Mouse (Mus musculus) ovary, postnatal 10 days (tissue): ENCODE measurements around the gene Atg10.
"Not testable (repeated sequence)": the region's sequence is repeated elsewhere in the genome, so short reads cannot be mapped to it uniquely, and the experiment has no call there.

Experiments used
- DNase-seq: peaks from one replicate; pipeline ENCODE4 v3.0.0; 2022; ENCODE audit warnings: low spot score

Atg10 gene

GRCm38 (mm10) chr13:90933256-90933655 is 290.5 kb downstream of the Atg10 start:
- DNase-seq, result no peak

- DNase-seq, result peak; percentile 24
These were observed 293.9 kb downstream of the Atg10 start for GRCm38 (mm10) chr13:90929847-90930246.

GRCm38 (mm10) chr13:90928266-90928665 is 295.5 kb downstream of the Atg10 start:
- not testable (repeated sequence) for DNase-seq

DNA sequence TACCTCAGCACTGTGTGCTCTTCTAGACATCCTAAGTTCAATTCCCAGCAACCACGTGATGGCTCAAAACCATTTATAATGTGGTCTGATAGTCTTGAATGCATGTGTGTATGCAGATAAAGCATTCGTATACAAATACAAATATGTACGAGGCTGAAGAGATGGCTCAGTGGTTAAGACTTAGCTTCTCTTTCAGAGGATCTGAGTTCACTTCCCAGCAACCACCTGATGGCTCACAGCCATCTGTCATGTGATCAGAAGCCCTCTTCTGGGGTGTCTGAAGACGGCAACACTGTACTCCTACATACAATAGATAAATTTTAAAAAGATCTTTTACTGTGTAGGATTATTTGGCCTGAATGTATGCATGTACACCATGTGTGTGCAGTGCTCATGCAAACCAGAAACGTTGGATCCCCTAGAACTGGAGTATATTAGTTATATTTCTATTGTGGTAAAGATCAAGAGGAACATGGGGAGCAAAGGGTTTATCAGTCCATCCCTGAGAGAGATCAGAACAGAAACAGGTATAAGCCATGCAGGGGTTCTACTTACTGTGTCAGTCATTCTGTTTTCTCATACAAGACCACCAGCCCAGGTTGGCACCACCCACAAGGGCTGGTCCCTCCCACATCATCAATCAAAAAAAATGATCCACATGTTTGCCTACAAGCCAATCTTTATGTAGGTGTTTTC is 296.7 kb downstream of the Atg10 start:
- DNase-seq, result no peak

DNA sequence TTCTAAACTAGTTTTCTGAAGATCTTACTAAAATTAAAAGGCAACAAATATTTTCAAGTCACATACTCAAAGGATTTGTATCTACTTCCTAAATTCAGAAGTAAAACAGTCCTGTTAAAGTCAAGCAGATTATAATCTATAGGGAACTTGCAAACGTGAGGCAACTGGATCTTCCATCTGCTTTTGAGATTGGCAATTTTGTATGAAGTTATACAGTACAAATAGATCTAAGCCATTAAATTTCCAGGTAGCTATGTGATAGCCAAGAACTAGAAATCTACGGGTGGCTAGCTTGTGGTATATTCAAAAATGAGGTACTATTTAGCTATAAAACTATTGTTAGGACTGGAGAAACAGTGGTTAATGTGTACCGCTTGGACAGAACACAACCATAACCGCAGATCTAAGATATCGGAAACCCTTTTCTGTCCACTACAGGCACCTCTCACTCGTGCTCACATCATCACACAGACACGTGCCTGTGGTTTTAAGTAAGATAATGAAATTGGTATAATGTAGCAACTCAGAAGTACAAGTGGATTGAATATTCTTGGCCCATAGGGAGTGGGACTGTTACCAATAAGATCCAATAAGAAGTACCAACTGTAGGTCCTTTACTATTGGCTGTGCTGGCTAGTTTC is 297.5 kb downstream of the Atg10 start:
- DNase-seq, result no peak

DNA sequence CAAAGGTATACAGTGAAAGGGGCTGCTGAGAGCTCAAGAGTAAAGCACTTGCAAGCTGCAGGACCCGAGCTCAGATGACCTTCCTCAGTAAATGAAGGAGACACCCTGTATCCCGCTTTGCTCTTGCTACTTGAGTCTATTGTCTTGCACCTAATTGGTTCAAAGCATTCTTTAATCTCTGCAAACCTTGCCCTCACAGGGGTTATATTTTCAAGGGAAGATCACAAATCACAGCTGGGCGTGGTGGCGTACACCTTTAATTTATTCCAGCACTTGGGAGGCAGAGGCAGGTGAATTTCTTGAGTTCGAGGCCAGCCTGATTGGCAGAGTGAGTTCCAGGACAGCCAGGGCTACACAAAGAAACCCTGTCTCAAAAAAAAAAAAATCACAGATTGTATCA is 298.6 kb downstream of the Atg10 start:
- no peak for DNase-seq

DNA sequence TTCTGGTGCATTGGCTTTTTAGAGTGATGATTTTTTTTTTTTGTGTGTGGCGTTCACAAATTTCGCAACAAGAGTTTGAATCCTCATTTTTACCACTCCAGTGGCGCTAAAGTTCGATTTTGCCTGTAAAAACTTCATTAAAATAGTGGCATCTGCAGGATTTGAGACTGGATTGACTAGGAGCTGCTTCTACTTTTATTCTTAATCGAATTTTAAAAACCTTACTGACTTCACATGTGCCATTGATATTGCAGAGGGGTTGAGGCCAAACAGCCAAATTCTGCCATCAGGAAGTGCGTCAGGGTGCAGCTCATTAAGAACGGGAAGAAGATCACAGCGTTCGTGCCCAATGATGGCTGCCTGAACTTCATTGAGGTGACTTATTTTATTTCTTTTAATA is 299.7 kb downstream of the Atg10 start:
- no peak for DNase-seq

DNA sequence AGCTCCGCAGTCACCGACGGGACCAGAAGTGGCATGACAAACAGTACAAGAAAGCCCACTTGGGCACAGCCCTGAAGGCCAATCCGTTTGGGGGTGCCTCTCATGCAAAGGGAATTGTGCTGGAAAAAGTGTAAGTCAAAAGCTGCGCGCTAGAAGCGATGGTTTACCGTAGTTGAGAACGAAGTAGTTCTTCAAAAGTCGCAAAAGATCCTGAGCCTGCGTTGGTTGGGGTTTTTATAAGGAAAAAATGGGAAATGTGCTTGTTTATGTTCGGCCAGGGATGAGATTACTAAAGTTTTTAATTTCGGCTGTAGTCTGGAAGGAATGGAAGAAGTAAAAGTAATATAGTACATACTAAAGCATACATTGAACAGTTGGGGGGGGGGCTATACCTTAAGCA is 300.2 kb downstream of the Atg10 start:
- not testable (repeated sequence) for DNase-seq

DNA sequence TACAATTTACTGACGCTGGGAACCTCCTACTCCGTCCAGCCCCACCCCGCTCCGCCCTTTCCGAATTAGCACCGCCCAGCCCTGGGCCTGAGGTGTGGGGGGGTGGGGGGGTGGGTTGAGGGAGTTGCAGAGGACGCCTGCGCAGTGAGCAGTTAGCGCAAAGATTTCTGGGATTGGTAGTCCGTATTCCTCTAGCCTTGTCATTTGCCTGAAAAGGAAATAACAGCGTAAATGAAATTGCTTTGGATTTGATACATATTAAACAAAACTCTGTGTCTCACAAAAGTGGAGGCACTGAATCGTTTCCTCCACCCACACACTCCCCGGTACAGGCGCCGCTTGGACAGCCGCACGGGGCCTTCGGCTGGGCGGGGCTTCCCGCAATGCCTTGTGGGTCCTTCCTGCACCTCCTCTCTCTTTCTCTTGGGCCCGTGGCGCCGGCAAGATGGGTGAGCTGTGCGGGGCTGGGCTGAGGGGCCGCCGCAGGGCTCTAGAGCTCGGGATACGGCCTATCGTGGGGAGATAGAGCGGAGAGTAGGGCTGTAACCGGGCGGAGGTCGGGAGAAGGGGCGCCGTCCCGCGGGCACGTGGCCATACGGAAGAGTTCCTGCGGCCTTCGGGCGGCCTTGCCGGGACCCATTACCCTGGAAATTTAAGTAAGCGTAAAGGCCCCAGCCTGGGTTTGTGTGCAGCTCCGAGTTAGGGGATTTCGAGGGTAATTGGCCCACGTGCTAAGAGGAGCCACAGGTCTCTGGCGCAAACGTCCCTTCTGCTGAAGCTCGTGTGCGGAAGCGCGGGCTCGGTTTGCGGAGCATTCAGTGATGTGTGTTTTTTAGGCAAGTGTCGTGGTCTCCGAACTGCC is 300.8 kb downstream of the Atg10 start, which contains the start of gene Rps23:
Rps23 (plus strand) TSS at position 208 of the 862 bp plus-strand sequence.
- peak; percentile 88 for DNase-seq

DNA sequence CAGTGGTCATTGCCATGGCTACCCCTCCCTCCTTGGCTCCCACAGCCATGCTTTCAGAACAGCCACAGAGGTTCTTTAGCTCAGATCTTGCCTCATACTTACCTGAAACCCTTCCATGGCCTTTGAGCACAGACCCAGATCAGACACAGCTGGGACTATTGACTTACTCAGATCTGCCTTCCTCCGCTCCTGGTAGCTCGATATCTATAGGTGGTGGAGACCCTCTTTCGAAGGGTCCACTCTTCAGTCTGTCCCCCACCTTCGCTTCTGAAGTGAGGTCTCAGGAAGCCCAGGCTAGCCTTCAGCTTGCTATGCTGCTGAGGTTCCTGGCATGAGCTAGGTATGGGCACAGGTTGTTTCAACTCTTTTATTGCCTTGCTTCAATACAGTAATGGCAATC is 309.0 kb downstream of the Atg10 start:
- no peak for DNase-seq

DNA sequence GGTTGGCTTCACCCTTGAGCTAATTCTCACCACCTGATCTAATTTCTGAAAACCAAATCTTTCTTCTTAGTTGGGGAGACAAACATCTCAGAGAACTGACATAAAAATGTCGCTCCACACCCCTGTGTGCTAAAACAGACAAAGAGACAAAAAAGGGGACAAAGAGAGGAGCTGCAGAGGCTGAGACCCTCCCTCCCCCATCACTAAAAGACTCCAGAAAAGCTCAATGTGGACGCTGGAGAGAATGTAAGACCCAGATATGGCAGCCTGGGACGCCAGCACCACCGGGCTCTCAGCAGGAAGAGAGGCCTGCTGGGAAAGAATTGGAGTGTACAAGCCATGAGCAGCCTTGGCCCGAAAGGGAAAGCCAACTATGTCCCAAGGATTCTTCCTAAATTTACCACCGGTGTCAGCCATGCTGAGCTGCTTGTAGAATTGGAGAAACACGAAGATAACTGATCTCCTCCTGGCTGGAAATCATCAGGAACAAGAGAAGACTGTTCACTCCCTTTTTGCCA is 310.0 kb downstream of the Atg10 start:
- DNase-seq, result no peak

- DNase-seq, result no peak
These were observed 310.8 kb downstream of the Atg10 start for GRCm38 (mm10) chr13:90912760-90913674.

GRCm38 (mm10) chr13:90907376-90907775 is 316.4 kb downstream of the Atg10 start:
- DNase-seq, result no peak

- no peak for DNase-seq
These were observed 318.6 kb downstream of the Atg10 start, which contains the start of gene Atp6ap1l for GRCm38 (mm10) chr13:90905176-90905575. Atp6ap1l (minus strand) TSS chr13:90905355.

DNA sequence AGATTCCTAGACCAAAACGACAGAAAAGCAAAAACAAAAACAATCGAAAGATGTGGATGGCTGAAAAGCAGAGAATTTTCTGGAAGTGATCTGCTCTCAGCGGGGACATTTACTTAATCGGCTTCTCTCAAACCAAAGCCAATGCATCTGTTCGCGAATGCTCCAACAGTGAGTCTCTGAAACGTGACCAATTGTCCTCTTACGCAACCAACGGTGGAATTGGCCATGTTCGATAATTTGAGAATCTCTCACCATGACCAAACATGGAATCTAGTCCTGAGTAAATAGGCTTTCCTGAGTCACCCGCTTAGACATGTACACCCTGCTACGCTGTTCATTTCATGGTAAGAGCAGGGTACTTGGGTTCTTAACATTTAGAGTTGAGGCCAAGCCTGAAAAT is 326.9 kb downstream of the Atg10 start:
- no peak for DNase-seq

DNA sequence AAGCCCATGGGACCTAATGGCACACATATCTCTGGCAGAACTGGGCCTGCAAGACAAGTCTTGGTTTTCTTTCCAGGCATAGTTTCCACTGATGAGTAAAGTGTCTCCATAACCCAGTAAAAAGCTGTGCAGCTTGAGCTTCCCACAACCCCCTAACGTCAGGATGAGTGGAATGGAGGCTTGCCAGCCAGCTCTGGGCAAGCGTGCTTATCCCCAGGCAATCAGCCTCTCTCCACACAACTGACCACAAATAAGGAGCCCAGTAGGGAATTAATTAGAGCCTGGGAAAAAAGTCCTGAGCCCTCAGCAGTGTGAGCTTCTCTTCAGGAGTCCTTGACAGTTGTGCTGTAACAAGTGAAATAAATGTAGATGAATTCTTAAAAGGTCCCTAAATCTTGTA is 327.7 kb downstream of the Atg10 start:
- no peak for DNase-seq

GRCm38 (mm10) chr13:90894819-90895218 is 328.9 kb downstream of the Atg10 start:
- no peak for DNase-seq

DNA sequence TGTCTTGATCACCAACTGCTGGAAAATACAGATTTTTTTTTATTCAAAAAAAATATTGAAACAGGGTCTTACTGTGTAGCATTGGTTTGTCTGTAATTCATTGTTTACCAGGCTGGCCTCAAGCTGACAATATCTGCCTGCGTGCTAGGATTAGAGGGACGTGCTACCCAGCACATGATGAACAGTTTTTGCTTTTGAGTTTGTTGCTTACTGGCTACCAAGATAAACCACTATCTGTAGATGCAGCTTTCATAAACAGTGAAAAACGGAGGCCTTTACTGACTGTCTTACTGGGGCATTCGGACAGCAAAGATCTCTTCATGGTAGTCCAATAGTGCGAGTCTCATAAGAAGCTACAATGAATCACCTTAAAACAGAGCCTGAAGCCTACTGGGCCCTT is 333.7 kb downstream of the Atg10 start:
- DNase-seq, result no peak

DNA sequence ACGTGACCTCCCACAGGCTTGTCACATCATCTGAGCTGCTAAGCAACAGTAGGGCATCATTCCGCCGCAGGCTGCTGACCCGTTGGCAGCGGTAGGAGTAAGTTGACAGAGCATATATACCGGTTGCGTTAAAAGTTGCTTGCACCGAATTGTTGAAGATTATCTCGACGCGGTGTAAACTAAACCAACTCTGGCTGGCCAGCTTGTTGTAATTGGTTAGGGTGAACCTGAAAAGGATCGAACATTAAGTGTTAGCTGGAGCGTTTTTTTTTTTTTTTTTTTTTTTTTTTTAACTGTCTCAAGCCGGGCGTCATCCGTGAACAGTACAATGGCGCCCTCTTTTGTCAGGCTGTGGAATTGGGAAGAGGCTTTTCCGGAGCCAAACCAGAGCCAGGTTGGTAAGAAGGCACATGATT is 337.2 kb downstream of the Atg10 start:
- DNase-seq, result peak; percentile 38

GRCm38 (mm10) chr13:90885856-90886532 is 337.8 kb downstream of the Atg10 start:
- DNase-seq, result no peak
